Mouse (Mus musculus): ENCODE results near the gene Thrsp.

DNA sequence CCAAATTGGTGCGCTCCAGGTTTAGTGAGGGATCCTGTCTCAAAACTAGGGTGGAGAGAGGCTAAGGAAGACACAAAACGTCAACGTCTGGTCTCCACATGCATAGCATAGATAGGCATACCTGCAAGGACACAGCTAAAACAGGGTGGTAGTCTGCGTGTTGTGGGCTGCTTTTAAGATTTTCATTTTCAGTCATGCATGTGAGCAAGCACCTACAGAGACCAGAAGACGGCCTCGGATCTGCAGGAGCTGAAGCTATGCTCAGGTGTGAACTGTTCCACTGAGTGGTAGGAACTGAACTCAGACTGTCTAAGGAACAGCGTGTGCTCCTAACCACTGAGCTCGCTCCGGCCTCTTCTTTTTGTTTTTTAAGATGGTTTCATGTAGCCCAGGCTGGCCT lies 42.4 kb downstream of the Thrsp start:
- TF ChIP-seq CTCF (IDR thresholded peaks at IDR 0.05) (no peak), EP300 (IDR thresholded peaks at IDR 0.05) (no peak)
